Mouse (Mus musculus) right cerebral cortex, postnatal 14 days (tissue): ENCODE measurements around the gene Vac14.

Experiments
- DNase-seq: peaks from one replicate; pipeline ENCODE4 v3.0.0; 2022

Gene Vac14

GRCm38 (mm10) chr8:110618391-110619207 is at the start of gene Vac14:
Gene Vac14, plus strand, starts transcription at chr8:110618585.
- peak; percentile 99 for DNase-seq

GRCm38 (mm10) chr8:110592641-110593040 is 25.7 kb upstream of the Vac14 start:
- no peak for DNase-seq

DNA sequence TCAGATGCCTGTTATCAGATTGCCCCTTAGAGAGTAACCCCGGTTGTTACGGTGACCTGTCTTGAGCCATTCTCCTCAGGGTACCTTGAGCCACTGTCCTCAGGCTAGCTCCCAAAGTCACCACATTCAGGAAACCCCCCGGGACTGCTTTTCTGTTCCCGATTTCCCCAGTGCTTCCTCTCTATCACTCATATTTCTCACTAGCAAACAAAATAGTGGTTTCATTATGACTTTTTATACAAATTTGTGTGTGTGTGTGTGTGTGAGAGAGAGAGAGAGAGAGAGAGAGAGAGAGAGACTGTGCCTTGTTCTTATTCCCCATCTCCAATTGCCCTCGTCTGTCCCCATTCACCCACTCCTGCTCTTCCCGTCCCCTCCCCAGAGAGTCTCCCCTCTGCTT is 24.2 kb upstream of the Vac14 start:
- DNase-seq: no peak

- peak; percentile 28 for DNase-seq
Observed at GRCm38 (mm10) chr8:110604556-110604955, 13.8 kb upstream of the Vac14 start.

DNA sequence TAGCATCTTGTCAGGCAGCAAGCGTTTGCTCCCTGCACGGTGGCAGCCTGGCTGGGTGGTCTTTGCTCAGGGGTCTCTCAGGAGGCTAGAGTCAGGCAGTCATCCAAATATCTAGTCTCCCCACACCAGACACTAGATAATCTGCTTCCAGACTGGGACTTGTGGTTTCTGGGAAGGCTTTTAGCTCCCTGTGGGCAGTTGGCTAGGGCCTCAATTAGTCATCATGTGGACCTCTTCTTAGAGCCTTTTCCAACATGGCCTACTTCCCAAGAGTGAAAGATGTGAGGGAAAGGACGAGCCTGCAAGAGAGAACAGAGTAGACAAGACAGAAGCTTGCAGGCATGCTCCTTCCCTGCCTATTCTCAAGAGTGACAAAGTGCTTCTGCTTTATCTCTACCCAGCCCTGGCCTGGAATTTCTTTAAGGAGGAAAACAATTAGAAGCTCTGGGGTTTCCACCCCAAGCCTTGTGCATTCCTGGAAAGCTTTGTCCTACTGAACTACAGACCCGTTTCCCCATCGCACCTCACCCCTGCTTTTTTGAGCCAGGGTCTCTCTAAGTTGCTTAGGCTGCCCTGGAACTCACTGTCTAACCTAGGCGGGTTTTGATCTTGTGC is 12.9 kb upstream of the Vac14 start:
- DNase-seq: no peak

DNA sequence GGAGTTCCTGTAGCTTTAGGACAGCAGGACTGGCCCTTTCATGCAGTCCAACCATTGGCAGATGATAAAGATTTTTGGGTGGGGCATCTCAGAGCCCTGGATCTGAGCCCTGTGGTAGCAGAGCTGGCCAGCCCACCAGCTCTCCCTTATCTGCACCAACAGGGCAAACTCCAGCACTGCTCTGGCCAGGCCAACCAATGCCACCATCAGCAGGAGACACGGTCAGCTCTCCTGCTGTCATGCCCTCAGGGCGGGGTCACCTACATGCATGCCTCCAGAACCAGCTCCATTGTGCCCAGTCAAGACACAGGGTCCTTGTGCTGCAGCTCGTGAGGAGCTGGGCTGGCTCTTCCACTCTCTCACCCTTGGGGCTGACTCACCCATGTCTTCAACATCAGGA is 2.7 kb upstream of the Vac14 start:
- no peak for DNase-seq

DNA sequence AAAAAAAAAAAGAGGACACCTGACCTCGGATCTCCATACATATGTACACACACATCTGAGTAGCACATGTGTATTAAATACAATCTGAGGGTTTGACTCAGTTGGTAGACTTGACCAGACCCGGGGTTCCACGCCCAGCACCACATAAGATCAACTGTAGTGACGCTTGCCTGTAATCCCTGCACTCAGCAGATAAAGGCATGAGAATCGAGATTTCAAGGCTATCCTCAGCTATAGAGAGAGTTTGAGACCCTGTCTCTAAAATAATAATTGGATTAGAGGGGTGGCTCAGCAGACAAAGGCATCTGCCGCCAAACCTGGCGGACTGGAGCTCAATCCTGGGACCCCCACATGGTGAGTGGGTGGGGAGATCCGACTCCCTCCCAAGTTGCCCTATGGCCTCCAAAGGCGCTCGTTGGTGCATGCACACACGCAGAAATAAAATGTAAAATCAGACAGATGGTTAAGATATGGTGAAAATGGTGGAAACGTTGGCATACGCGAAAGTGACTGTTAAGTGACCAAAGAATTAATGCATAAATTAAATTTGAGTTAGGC is 505 bp upstream of the Vac14 start:
- no peak for DNase-seq

DNA sequence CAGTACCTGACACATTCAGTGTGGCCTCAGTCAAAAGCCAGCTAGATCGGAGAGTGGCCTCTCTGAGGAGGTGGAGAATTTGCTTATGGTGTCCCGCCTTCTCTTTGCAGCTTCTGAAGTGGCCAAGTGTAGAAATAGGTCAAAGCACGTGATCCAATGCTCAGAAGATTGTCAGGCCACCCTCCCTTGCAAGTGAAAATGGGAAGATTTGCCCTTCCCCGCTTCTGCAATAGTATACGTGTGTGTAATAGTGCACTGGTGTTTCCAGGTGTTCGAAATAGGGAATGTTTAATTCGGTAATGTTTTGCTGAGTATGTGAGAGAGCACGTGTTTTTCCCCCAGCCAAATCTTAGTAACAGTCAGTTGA is 806 bp downstream of the Vac14 start:
- DNase-seq: no peak

- DNase-seq: no peak
Observed at GRCm38 (mm10) chr8:110619919-110620318, 1.5 kb downstream of the Vac14 start.

- DNase-seq: no peak
Observed at GRCm38 (mm10) chr8:110626431-110626830, 8.0 kb downstream of the Vac14 start.

GRCm38 (mm10) chr8:110629245-110630063 is 11.1 kb downstream of the Vac14 start:
- DNase-seq: peak; percentile 68

DNA sequence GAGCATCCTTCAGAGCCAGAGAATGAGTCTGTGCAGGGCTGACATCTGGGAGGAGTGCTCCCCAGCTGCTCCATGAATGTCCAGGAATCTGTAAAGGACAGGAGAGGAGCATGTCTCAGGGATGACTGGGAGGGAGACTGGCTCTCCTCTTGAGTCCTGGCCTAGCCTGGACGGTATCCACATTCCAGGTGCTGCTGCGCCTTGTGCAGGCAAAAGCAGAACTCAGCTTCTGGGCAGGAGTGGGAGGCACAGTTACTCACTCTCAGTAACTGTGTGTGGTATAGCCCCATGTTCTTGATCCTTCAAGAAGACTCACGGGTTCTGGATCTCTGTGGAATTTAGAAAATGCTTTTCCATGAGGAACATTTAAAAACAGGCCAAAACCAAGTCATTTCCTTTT is 11.7 kb downstream of the Vac14 start:
- no peak for DNase-seq

DNA sequence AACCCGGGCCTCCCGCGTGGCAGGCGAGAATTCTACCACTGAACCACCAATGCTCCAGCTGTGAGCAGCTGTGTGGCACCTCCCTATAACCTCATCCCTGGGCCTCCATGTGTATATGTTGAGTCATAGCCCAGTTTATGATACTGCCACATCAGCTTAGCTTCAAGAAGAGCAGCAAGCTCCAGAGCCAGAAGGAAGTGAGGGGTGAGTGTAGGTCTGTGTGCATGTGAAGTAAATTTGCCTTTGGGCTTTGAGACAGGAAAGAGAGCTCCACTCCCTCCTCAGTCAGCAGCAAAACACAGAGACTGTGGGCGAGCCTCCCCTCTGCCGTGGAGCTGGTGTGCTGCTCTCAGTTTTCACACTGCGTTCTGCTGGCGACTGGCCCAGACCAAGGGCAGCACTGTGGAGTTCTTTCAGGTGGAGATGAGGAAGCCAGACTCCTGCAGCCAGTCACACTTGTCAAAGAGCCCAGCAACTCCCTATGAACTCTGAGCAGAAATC is 12.2 kb downstream of the Vac14 start:
- peak; percentile 55 for DNase-seq

GRCm38 (mm10) chr8:110631201-110631600 is 12.8 kb downstream of the Vac14 start:
- no peak for DNase-seq

- no peak for DNase-seq
Observed at GRCm38 (mm10) chr8:110633814-110634213, 15.4 kb downstream of the Vac14 start.

DNA sequence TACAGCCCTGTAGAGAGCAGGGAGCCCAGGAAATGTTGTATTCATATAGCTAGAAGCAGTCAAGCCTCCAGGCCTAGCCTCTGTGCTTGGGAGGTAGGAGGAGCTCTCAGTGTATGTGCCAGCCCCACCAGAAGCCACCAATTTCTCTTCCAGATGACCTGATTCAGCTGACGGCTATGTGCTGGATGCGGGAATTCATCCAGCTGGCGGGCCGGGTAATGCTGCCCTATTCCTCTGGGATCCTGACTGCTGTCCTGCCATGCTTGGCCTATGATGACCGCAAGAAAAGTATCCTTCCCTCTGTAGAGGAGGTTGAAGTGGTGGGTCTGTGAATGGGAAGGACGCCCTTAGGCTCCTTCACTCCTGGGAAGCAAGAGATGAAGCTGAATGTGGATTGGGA is 17.8 kb downstream of the Vac14 start:
- no peak for DNase-seq

DNA sequence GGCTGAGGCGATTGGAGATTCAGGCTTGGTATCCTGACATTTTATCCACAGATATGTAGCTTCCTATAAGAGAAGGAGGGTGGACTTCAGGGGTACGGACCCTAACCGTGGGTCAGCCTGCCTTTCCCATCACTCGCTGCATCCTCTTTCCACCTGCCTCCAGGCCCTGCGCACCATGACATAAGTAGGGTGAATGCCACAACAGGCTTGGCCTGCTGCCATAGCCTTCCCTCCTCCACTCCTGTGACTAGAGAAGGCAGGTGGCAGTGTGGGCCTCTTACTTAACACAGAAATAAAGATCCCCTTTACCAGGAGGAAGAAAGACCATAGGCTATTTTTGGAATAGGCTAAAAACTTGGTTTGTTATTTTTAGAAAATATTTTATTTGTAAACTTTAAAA is 23.9 kb downstream of the Vac14 start:
- DNase-seq: no peak

DNA sequence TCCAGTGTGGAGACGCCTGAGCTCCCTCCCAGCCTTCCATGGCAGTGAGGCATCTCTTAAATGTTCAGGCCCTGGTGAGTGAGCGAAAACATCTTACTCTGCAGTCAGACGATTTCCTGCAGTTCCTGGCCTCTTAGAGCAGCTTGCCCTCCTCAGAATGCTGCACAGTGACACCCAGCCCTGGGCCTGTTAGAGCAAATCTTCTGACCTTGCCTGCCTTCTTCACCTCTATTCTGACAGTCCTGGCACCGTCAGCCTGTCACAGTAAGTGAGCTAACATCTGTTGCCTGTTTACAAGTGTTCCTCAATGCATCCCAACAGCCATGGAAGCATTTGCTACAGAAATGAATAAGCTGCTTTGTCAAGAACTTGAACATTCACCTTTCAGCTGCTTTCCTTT is 24.8 kb downstream of the Vac14 start:
- DNase-seq: no peak

GRCm38 (mm10) chr8:110644422-110644821 is 26.0 kb downstream of the Vac14 start:
- DNase-seq: no peak

GRCm38 (mm10) chr8:110644901-110645300 is 26.5 kb downstream of the Vac14 start:
- no peak for DNase-seq

DNA sequence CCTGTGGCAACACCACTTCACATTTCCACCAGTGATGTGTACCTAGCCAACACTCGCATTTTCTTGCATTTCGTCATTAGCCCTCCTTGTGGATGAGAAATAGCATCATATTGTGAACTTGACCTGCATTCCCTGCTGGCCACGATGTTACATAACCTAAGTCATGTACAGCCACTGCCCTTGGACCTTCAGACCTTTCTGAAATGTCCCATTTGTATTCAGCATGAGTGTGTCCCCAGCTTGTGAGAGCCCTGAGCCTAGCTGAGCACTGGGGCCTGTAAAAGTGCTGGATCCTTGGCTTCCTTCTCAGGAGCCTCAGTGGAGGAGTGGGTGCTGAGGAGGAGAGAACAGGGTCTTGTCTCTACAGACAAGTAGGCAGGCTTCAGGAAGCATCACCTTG is 27.0 kb downstream of the Vac14 start:
- no peak for DNase-seq

DNA sequence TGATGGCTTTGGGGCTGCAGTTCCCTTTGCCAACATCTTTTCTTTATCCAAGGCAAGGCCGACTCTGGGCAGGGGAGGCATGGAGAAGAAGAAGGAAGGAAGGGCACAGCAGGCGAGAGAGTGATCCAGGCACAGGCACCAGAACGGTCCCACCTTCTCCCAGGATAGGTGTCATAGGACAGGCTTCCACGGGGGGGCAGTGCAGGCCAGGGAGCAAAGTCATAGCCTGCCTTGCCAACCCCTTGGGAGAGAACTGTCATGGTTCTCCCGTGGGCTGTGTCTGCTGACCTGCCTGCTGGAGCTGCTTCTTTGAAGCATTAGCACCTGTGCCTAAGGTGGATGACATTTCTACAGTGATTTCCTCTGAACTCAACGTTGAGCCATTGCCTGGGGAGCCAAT is 27.7 kb downstream of the Vac14 start:
- peak; percentile 81 for DNase-seq

DNA sequence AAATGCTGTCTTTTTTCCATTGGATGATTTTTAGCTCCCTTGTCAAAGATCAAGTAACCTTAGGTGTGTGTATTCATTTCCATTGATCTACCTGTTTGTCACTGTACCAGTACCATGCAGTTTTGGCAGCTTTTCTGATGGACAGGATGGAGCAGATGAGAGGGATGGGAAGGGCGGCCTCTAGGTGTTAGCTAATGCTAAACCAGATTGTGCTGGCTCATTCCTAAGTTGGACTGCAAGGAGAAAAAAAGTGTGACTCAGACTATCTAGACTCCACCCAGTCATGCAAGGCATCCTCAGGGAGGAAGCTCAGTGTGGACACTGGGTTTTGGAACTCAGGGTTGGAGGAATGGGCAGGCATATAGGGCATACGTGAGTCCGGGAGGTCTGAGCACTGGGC is 30.2 kb downstream of the Vac14 start:
- DNase-seq: no peak
